Mouse (Mus musculus): Measurements from ENCODE around the gene Wfdc6a. TPM values are rescaled to one million over a fixed set of nuclear protein-coding genes. Genes with fewer than 3 reads are reported as not detected.
"Not testable (repeated sequence)": the region's sequence is repeated elsewhere in the genome, so short reads cannot be mapped to it uniquely, and the experiment has no call there.

Gene Wfdc6a
- total RNA-seq, 1 experiment: not detected

DNA sequence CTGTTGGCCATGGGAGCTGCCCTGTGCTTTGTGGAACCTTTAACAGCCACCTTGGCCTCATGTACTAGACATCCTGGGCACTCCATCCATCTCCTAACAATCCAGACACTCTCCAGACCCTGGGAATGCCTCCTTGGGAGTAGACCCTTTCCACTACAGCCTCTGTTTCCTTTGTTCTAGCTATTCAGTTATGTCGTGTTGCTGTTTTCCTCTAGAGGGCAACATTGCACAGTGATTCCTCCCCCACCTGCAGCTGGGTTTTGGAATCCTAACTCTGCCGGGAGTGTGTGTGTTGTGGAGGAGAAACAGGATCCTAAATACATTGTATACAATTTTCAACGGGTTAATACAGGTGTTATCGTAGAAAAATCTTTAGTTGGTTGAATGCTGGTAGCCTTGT is 6.8 kb upstream of the Wfdc6a start:
- TF ChIP-seq CHD2 (IDR thresholded peaks at IDR 0.05; ENCODE audit: low read depth, low read length): no peak
- no peak for TF ChIP-seq MAFK (IDR thresholded peaks at IDR 0.05; ENCODE audit: insufficient read depth, low read depth, low read length)
- TF ChIP-seq ZNF384 (IDR thresholded peaks at IDR 0.05; ENCODE audit: low read depth, low read length): no peak
- TF ChIP-seq HCFC1 (IDR thresholded peaks at IDR 0.05; ENCODE audit: borderline replicate concordance, insufficient read depth, low read length): no peak
- TF ChIP-seq ZC3H11A (IDR thresholded peaks at IDR 0.05; ENCODE audit: borderline replicate concordance, low read depth, low read length): no peak
- H3K9ac ChIP-seq (ENCODE audit: insufficient read depth, low read depth, low read length, poor library complexity, severe bottlenecking): no peak overlapping the region
- H3K36me3 ChIP-seq (ENCODE audit: control insufficient read depth, insufficient read depth, low read length, poor library complexity, severe bottlenecking): no peaks in the 10 kb centered on the region
- H3K4me1 ChIP-seq (ENCODE audit: control insufficient read depth in 2 of 2, insufficient read depth in 2 of 2, low read length in 2 of 2, poor library complexity in 1 of 2): 0 out of 4 replicates have a peak, but pooled peaks cover 0 to 3% of the 10 kb centered on the region in 2 experiments
- H3K4me3 ChIP-seq (ENCODE audit: insufficient read depth in 1 of 2, low read depth in 1 of 2, low read length in 2 of 2, poor library complexity in 1 of 2, severe bottlenecking in 1 of 2): no peak overlapping the region
- DNase-seq (ENCODE audit: low read depth, low spot score): peak; percentile 37
- no peaks in the 10 kb centered on the region for H3K9me3 ChIP-seq (ENCODE audit: control insufficient read depth, insufficient read depth, low read depth, low read length)
- in situ Hi-C loops (cut with MboI; ENCODE audit: low sequenced_read_pairs in 2 of 2, unreplicated experiment in 2 of 2): loop anchor here in 1 of 2 experiments (10.0 kb wide), 1 partner anchor 133 kb away; no protein-coding TSS in a partner anchor
- H3K27ac ChIP-seq (ENCODE audit: insufficient read depth, low read depth, low read length, poor library complexity, severe bottlenecking): no peak overlapping the region

DNA sequence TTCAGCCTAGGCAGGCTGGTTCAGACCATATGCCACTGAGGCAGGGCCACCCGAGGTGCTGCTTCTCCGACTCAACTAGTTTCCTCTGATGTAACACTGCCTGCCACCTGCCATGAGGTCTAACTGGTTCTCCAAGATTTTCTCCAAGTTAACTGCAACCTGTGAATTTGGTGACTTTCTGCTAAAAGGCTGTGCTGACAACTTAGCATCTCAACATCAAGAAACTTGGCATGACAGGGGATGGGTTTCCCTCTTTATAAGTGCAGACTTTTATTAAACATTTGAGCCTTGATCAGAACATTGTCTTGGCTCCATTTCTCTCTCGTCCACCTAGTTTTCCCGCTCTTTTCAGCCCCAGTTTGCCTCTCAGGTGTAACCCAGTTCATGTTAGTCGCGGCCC is 11.9 kb downstream of the Wfdc6a start, which contains the start of gene Spint3:
Spint3 (minus strand) TSS at position 101 of the 400 bp plus-strand sequence.
- H3K27ac ChIP-seq (ENCODE audit: insufficient read depth, low read depth, low read length, poor library complexity, severe bottlenecking); in situ Hi-C loops (cut with MboI; ENCODE audit: low sequenced_read_pairs in 2 of 2, unreplicated experiment in 2 of 2); H3K9ac ChIP-seq (ENCODE audit: insufficient read depth, low read depth, low read length, poor library complexity, severe bottlenecking); H3K4me3 ChIP-seq (ENCODE audit: insufficient read depth in 1 of 2, low read depth in 1 of 2, low read length in 2 of 2, poor library complexity in 1 of 2, severe bottlenecking in 1 of 2); H3K36me3 ChIP-seq (ENCODE audit: control insufficient read depth, insufficient read depth, low read length, poor library complexity, severe bottlenecking); H3K4me1 ChIP-seq (ENCODE audit: control insufficient read depth in 2 of 2, insufficient read depth in 2 of 2, low read length in 2 of 2, poor library complexity in 1 of 2); DNase-seq (ENCODE audit: low read depth, low spot score); H3K9me3 ChIP-seq (ENCODE audit: control insufficient read depth, insufficient read depth, low read depth, low read length): not testable (repeated sequence)

DNA sequence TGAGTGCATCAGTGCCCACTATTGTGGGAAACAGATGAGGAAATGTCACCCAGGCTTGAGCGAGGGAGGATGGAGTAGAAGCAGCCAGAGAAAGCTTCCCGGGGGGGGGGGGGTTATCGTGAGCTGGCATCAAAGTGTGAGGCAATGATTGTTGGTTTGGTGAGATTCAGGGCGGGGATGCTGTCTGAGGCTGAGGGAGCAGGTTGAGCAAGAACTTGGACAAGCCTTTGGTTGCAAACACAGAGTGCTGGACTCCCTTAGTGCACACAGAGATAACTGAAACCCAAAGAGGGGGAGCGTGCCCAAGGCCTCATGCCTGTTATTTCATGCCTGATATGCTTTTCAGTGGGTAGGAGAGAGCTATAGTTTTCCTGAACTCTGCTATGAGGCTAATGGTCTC is 17.8 kb downstream of the Wfdc6a start:
- TF ChIP-seq CHD2 (IDR thresholded peaks at IDR 0.05; ENCODE audit: low read depth, low read length) (no peak), ZNF384 (IDR thresholded peaks at IDR 0.05; ENCODE audit: low read depth, low read length) (no peak), HCFC1 (IDR thresholded peaks at IDR 0.05; ENCODE audit: borderline replicate concordance, insufficient read depth, low read length) (no peak), ZC3H11A (IDR thresholded peaks at IDR 0.05; ENCODE audit: borderline replicate concordance, low read depth, low read length) (no peak), MAFK (IDR thresholded peaks at IDR 0.05; ENCODE audit: insufficient read depth, low read depth, low read length) (no peak)

DNA sequence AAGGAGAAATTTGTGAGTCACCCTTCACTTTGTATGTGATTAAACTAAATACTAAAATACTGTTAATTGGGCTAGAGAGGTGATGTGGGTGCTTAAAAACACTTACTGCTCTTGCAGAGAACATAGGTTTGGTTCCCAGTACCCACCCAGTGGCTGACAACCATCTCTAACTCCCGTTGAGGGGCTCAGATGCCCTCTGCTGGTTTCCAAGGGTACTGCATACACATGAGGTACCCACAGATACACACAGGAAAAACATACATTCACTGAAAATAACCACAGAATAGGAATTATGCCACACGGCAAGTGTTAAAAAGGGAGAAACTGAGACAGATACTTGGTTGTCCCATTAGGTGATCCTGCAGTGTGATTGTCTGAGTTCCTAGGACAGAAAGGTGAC is 18.2 kb downstream of the Wfdc6a start:
- no peak for DNase-seq (ENCODE audit: low read depth, low spot score)
- no peak overlapping the region for H3K4me3 ChIP-seq (ENCODE audit: insufficient read depth in 1 of 2, low read depth in 1 of 2, low read length in 2 of 2, poor library complexity in 1 of 2, severe bottlenecking in 1 of 2)
- in situ Hi-C loops (cut with MboI; ENCODE audit: low sequenced_read_pairs in 2 of 2, unreplicated experiment in 2 of 2): no loop called here
- H3K36me3 ChIP-seq (ENCODE audit: control insufficient read depth, insufficient read depth, low read length, poor library complexity, severe bottlenecking): peaks cover 4% of the 10 kb centered on the region; the same call in 1 of the 2 replicates
- no peak overlapping the region for H3K27ac ChIP-seq (ENCODE audit: insufficient read depth, low read depth, low read length, poor library complexity, severe bottlenecking)
- H3K9ac ChIP-seq (ENCODE audit: insufficient read depth, low read depth, low read length, poor library complexity, severe bottlenecking): no peak overlapping the region
- TF ChIP-seq ZC3H11A (IDR thresholded peaks at IDR 0.05; ENCODE audit: borderline replicate concordance, low read depth, low read length) (0 out of 2 replicates have a peak, but pooled peaks have one; percentile 11), MAFK (IDR thresholded peaks at IDR 0.05; ENCODE audit: insufficient read depth, low read depth, low read length) (no peak)
- H3K9me3 ChIP-seq (ENCODE audit: control insufficient read depth, insufficient read depth, low read depth, low read length): no peaks in the 10 kb centered on the region
- 0 out of 4 replicates have a peak, but pooled peaks cover 0 to 3% of the 10 kb centered on the region in 2 experiments for H3K4me1 ChIP-seq (ENCODE audit: control insufficient read depth in 2 of 2, insufficient read depth in 2 of 2, low read length in 2 of 2, poor library complexity in 1 of 2)

More for the DNA sequence above, 17.8 kb downstream of the Wfdc6a start:
- H3K9me3 ChIP-seq (ENCODE audit: control insufficient read depth, insufficient read depth, low read depth, low read length): no peaks in the 10 kb centered on the region
- 0 out of 4 replicates have a peak, but pooled peaks cover 0 to 2% of the 10 kb centered on the region in 2 experiments for H3K4me1 ChIP-seq (ENCODE audit: control insufficient read depth in 2 of 2, insufficient read depth in 2 of 2, low read length in 2 of 2, poor library complexity in 1 of 2)
- no peak for DNase-seq (ENCODE audit: low read depth, low spot score)
- no peak overlapping the region for H3K4me3 ChIP-seq (ENCODE audit: insufficient read depth in 1 of 2, low read depth in 1 of 2, low read length in 2 of 2, poor library complexity in 1 of 2, severe bottlenecking in 1 of 2)
- in situ Hi-C loops (cut with MboI; ENCODE audit: low sequenced_read_pairs in 2 of 2, unreplicated experiment in 2 of 2): no loop called here
- H3K36me3 ChIP-seq (ENCODE audit: control insufficient read depth, insufficient read depth, low read length, poor library complexity, severe bottlenecking): peaks cover 4% of the 10 kb centered on the region; the same call in 1 of the 2 replicates
- H3K27ac ChIP-seq (ENCODE audit: insufficient read depth, low read depth, low read length, poor library complexity, severe bottlenecking): no peak overlapping the region
- H3K9ac ChIP-seq (ENCODE audit: insufficient read depth, low read depth, low read length, poor library complexity, severe bottlenecking): no peak overlapping the region

DNA sequence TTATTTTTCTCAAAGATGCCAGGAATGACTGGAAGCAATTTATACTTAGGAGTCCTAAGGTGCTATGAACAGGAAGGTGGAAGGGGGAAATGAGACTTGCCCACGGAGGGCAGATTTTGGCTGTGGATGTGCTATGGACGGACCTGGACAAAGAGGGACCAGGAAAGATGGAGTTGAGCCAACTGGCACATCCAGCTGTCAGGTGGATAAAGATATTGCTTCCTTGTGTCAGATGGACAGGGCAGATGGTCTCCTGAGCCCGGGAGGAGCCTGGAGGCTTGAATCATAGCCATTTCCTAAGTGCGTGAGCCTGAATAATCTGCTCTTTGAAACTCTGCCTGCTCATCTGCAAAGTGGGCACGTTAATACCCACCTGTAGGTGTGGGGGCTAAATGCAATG is 20.9 kb downstream of the Wfdc6a start:
- H3K4me1 ChIP-seq (ENCODE audit: control insufficient read depth in 2 of 2, insufficient read depth in 2 of 2, low read length in 2 of 2, poor library complexity in 1 of 2): 0 out of 4 replicates have a peak, but pooled peaks cover 0 to 3% of the 10 kb centered on the region in 2 experiments
- peaks cover 4% of the 10 kb centered on the region; the same call in 1 of the 2 replicates for H3K36me3 ChIP-seq (ENCODE audit: control insufficient read depth, insufficient read depth, low read length, poor library complexity, severe bottlenecking)
- H3K4me3 ChIP-seq (ENCODE audit: insufficient read depth in 1 of 2, low read depth in 1 of 2, low read length in 2 of 2, poor library complexity in 1 of 2, severe bottlenecking in 1 of 2): no peak overlapping the region
- H3K9ac ChIP-seq (ENCODE audit: insufficient read depth, low read depth, low read length, poor library complexity, severe bottlenecking): no peak overlapping the region
- H3K27ac ChIP-seq (ENCODE audit: insufficient read depth, low read depth, low read length, poor library complexity, severe bottlenecking): no peak overlapping the region
- in situ Hi-C loops (cut with MboI; ENCODE audit: low sequenced_read_pairs in 2 of 2, unreplicated experiment in 2 of 2): no loop called here
- no peak for DNase-seq (ENCODE audit: low read depth, low spot score)
- no peaks in the 10 kb centered on the region for H3K9me3 ChIP-seq (ENCODE audit: control insufficient read depth, insufficient read depth, low read depth, low read length)
- TF ChIP-seq MAFK (IDR thresholded peaks at IDR 0.05; ENCODE audit: insufficient read depth, low read depth, low read length): no peak
- TF ChIP-seq HCFC1 (IDR thresholded peaks at IDR 0.05; ENCODE audit: borderline replicate concordance, insufficient read depth, low read length): no peak
- no peak for TF ChIP-seq CHD2 (IDR thresholded peaks at IDR 0.05; ENCODE audit: low read depth, low read length)
- TF ChIP-seq ZNF384 (IDR thresholded peaks at IDR 0.05; ENCODE audit: low read depth, low read length): no peak
- TF ChIP-seq ZC3H11A (IDR thresholded peaks at IDR 0.05; ENCODE audit: borderline replicate concordance, low read depth, low read length): no peak

All from ES-E14 (cell line).